Mouse (Mus musculus) C2C12 (cell line): Measurements from ENCODE around the gene Upp2.

Source experiments
- CTCF ChIP-seq: IDR thresholded peaks from one replicate; pipeline ENCODE4 v1.5.1; 2011; ENCODE audit not compliant: control insufficient read depth, insufficient read depth, insufficient read length
- MAX ChIP-seq: IDR thresholded peaks from one replicate; pipeline ENCODE4 v1.6.1; 2011; ENCODE audit warnings: mild to moderate bottlenecking, control low read depth
- MYOD1 ChIP-seq: IDR thresholded peaks from one replicate; pipeline ENCODE4 v1.6.1; 2011; ENCODE audit warnings: low read depth; ENCODE audit not compliant: control insufficient read depth, insufficient read length
- MYOG ChIP-seq: IDR thresholded peaks from one replicate; pipeline ENCODE4 v1.6.1; 2011; ENCODE audit not compliant: control insufficient read depth, insufficient read length; ENCODE audit errors: extremely low read depth

DNA sequence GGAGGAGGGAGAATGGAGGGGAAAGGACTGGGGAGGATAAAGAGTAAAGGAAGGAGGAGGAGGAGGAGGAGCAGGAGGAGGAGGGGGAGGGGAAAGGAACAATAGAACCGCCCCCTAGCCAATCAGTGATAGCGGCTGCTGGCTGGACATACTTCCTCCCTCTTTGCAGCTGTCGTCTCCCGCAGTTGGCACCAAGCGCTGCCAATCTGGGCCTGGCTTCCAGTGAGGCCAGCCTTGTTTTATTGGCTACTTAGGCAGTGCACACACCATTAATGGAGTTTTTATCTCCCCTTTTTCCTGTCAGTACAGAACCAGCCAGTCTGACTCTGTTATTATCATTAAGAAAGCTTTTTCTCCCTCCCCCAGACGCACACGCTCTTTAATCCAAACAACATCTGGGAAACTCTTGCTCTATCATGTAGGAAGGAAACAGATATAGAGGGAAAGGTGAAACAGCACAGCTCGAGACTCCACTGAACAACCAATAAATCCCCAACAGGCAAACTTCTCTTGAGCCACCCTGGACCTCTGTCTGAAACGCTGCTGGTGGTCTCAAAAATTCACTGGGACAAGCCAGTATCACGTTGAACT lies 34.7 kb upstream of the Upp2 start:
- TF ChIP-seq CTCF (no peak), MAX (no peak), MYOG (no peak), MYOD1 (peak; percentile 86)
